Mouse (Mus musculus): ENCODE data around the gene Rad21l. TPM values are rescaled to one million over a fixed set of nuclear protein-coding genes. Genes with fewer than 3 reads are reported as not detected.
A peak's percentile ranks its signal among the peaks of the same experiment; 100 is the strongest.

Gene Rad21l
- not detected in 2 replicates for polyA plus RNA-seq (2015; fragmentation: Nextera tagmentation; extraction: Ambion mirVana)

- Histone ChIP-seq H3K4me1 (replicated peaks; ENCODE audit: control insufficient read depth, insufficient read depth, low read length) (no peaks in the 10 kb centered on the region), H3K4me3 (ENCODE audit: low read length) (no peak within 1 kb of the TSS), H3K27ac (ENCODE audit: low read length) (no peak within 1 kb of the TSS), H3K9ac (ENCODE audit: low read length) (no peak within 1 kb of the TSS), H3K27me3 (ENCODE audit: control insufficient read depth, insufficient read depth, low read depth, low read length) (peaks cover 4% of the 10 kb centered on the region), H3K9me3 (ENCODE audit: control insufficient read depth, low read length) (no peaks in the 10 kb centered on the region), H3K36me3 (ENCODE audit: control insufficient read depth, insufficient read depth, low read length) (no peaks in the 10 kb centered on the region), H3K4me2 (ENCODE audit: low read depth, low read length) (no peak within 1 kb of the TSS)
- no peak for ATAC-seq (ENCODE audit: low read depth)
- 64% methylated on average over 3 of the region's 3 CpGs for WGBS
These were observed at the start of gene Rad21l for GRCm38 (mm10) chr2:151668433-151668832. Gene Rad21l, minus strand, starts transcription at chr2:151668533.

GRCm38 (mm10) chr2:151716318-151717055, 48.2 kb upstream of the Rad21l start:
- no peak overlapping the region for H3K4me3 ChIP-seq (ENCODE audit: low read length)
- no peaks in the 10 kb centered on the region; the same call in 1 of the 2 replicates for H3K4me1 ChIP-seq (replicated peaks; ENCODE audit: control insufficient read depth, insufficient read depth, low read length)
- H3K27me3 ChIP-seq (ENCODE audit: control insufficient read depth, insufficient read depth, low read depth, low read length): no peaks in the 10 kb centered on the region
- peaks cover 14% of the 10 kb centered on the region for H3K36me3 ChIP-seq (ENCODE audit: control insufficient read depth, insufficient read depth, low read length)
- ATAC-seq (ENCODE audit: low read depth): peak; percentile 94
- H3K9me3 ChIP-seq (ENCODE audit: control insufficient read depth, low read length): no peaks in the 10 kb centered on the region
- 49% methylated on average over 2 of the region's 2 CpGs for WGBS
- no peak overlapping the region for H3K9ac ChIP-seq (ENCODE audit: low read length)
- no peak overlapping the region for H3K4me2 ChIP-seq (ENCODE audit: low read depth, low read length)
- no peak overlapping the region for H3K27ac ChIP-seq (ENCODE audit: low read length)

- WGBS: 95% methylated on average over 4 of the region's 4 CpGs
These were observed 47.2 kb upstream of the Rad21l start for GRCm38 (mm10) chr2:151715526-151715925.

GRCm38 (mm10) chr2:151712647-151713046, 44.3 kb upstream of the Rad21l start:
- no peak overlapping the region for H3K4me3 ChIP-seq (ENCODE audit: low read length)
- no peak for ATAC-seq (ENCODE audit: low read depth)
- no peak overlapping the region for H3K9ac ChIP-seq (ENCODE audit: low read length)
- 27% methylated on average over 3 of the region's 3 CpGs for WGBS
- no peak overlapping the region for H3K27ac ChIP-seq (ENCODE audit: low read length)
- H3K27me3 ChIP-seq (ENCODE audit: control insufficient read depth, insufficient read depth, low read depth, low read length): no peaks in the 10 kb centered on the region
- H3K9me3 ChIP-seq (ENCODE audit: control insufficient read depth, low read length): no peaks in the 10 kb centered on the region
- no peak overlapping the region for H3K4me2 ChIP-seq (ENCODE audit: low read depth, low read length)
- peaks cover 2% of the 10 kb centered on the region; the same call in 1 of the 2 replicates for H3K36me3 ChIP-seq (ENCODE audit: control insufficient read depth, insufficient read depth, low read length)
- no peaks in the 10 kb centered on the region; the same call in 1 of the 2 replicates for H3K4me1 ChIP-seq (replicated peaks; ENCODE audit: control insufficient read depth, insufficient read depth, low read length)

More at GRCm38 (mm10) chr2:151715526-151715925, 47.2 kb upstream of the Rad21l start:
- Histone ChIP-seq H3K36me3 (ENCODE audit: control insufficient read depth, insufficient read depth, low read length) (peaks cover 14% of the 10 kb centered on the region), H3K4me2 (ENCODE audit: low read depth, low read length) (no peak overlapping the region), H3K27me3 (ENCODE audit: control insufficient read depth, insufficient read depth, low read depth, low read length) (no peaks in the 10 kb centered on the region), H3K4me3 (ENCODE audit: low read length) (no peak overlapping the region), H3K4me1 (replicated peaks; ENCODE audit: control insufficient read depth, insufficient read depth, low read length) (no peaks in the 10 kb centered on the region; the same call in 1 of the 2 replicates), H3K27ac (ENCODE audit: low read length) (no peak overlapping the region), H3K9ac (ENCODE audit: low read length) (no peak overlapping the region), H3K9me3 (ENCODE audit: control insufficient read depth, low read length) (no peaks in the 10 kb centered on the region)
- no peak for ATAC-seq (ENCODE audit: low read depth)

GRCm38 (mm10) chr2:151702851-151703190, 34.5 kb upstream of the Rad21l start:
- H3K27ac ChIP-seq (ENCODE audit: low read length): no peak overlapping the region
- H3K27me3 ChIP-seq (ENCODE audit: control insufficient read depth, insufficient read depth, low read depth, low read length): peaks cover 26% of the 10 kb centered on the region
- no peaks in the 10 kb centered on the region for H3K36me3 ChIP-seq (ENCODE audit: control insufficient read depth, insufficient read depth, low read length)
- H3K4me1 ChIP-seq (replicated peaks; ENCODE audit: control insufficient read depth, insufficient read depth, low read length): peaks cover 9% of the 10 kb centered on the region
- peak; percentile 32 for ATAC-seq (ENCODE audit: low read depth)
- H3K9me3 ChIP-seq (ENCODE audit: control insufficient read depth, low read length): no peaks in the 10 kb centered on the region
- 4% methylated on average over 17 of the region's 17 CpGs for WGBS
- H3K4me2 ChIP-seq (ENCODE audit: low read depth, low read length): peak overlapping the region; percentile 100
- peak overlapping the region; percentile 59 for H3K4me3 ChIP-seq (ENCODE audit: low read length)
- H3K9ac ChIP-seq (ENCODE audit: low read length): peak overlapping the region; percentile 70

GRCm38 (mm10) chr2:151702146-151702850, 34.0 kb upstream of the Rad21l start:
- no peaks in the 10 kb centered on the region for H3K9me3 ChIP-seq (ENCODE audit: control insufficient read depth, low read length)
- ATAC-seq (ENCODE audit: low read depth): peak; percentile 88
- H3K4me3 ChIP-seq (ENCODE audit: low read length): peak overlapping the region; percentile 59
- peaks cover 9% of the 10 kb centered on the region for H3K4me1 ChIP-seq (replicated peaks; ENCODE audit: control insufficient read depth, insufficient read depth, low read length)
- H3K4me2 ChIP-seq (ENCODE audit: low read depth, low read length): peak overlapping the region; percentile 100
- H3K9ac ChIP-seq (ENCODE audit: low read length): peak overlapping the region; percentile 70
- no peak overlapping the region for H3K27ac ChIP-seq (ENCODE audit: low read length)
- H3K36me3 ChIP-seq (ENCODE audit: control insufficient read depth, insufficient read depth, low read length): no peaks in the 10 kb centered on the region
- under 1% methylated on average over 81 of the region's 97 CpGs for WGBS
- peaks cover 26% of the 10 kb centered on the region for H3K27me3 ChIP-seq (ENCODE audit: control insufficient read depth, insufficient read depth, low read depth, low read length)

- peaks cover 26% of the 10 kb centered on the region for H3K27me3 ChIP-seq (ENCODE audit: control insufficient read depth, insufficient read depth, low read depth, low read length)
These were observed 33.2 kb upstream of the Rad21l start, which contains the start of gene Tmem74b for GRCm38 (mm10) chr2:151701231-151702145. Gene Tmem74b, plus strand, starts transcription at chr2:151702008.

GRCm38 (mm10) chr2:151682976-151683375, 14.6 kb upstream of the Rad21l start:
- 80% methylated on average over 4 of the region's 4 CpGs for WGBS
- no peak overlapping the region for H3K4me3 ChIP-seq (ENCODE audit: low read length)
- H3K4me2 ChIP-seq (ENCODE audit: low read depth, low read length): no peak overlapping the region
- no peak for ATAC-seq (ENCODE audit: low read depth)
- H3K36me3 ChIP-seq (ENCODE audit: control insufficient read depth, insufficient read depth, low read length): no peaks in the 10 kb centered on the region
- H3K27ac ChIP-seq (ENCODE audit: low read length): no peak overlapping the region
- no peak overlapping the region for H3K9ac ChIP-seq (ENCODE audit: low read length)
- H3K4me1 ChIP-seq (replicated peaks; ENCODE audit: control insufficient read depth, insufficient read depth, low read length): no peaks in the 10 kb centered on the region
- no peaks in the 10 kb centered on the region for H3K9me3 ChIP-seq (ENCODE audit: control insufficient read depth, low read length)
- H3K27me3 ChIP-seq (ENCODE audit: control insufficient read depth, insufficient read depth, low read depth, low read length): no peaks in the 10 kb centered on the region

More at GRCm38 (mm10) chr2:151701231-151702145, 33.2 kb upstream of the Rad21l start, which contains the start of gene Tmem74b:
- Histone ChIP-seq H3K27ac (ENCODE audit: low read length) (no peak within 1 kb of the TSS), H3K9me3 (ENCODE audit: control insufficient read depth, low read length) (no peaks in the 10 kb centered on the region), H3K4me1 (replicated peaks; ENCODE audit: control insufficient read depth, insufficient read depth, low read length) (peaks cover 9% of the 10 kb centered on the region), H3K36me3 (ENCODE audit: control insufficient read depth, insufficient read depth, low read length) (no peaks in the 10 kb centered on the region), H3K9ac (ENCODE audit: low read length) (peak within 1 kb of the TSS; percentile 70), H3K4me2 (ENCODE audit: low read depth, low read length) (peak within 1 kb of the TSS; percentile 100), H3K4me3 (ENCODE audit: low read length) (peak within 1 kb of the TSS; percentile 59)
- 5% methylated on average over 23 of the region's 25 CpGs for WGBS
- no peak for ATAC-seq (ENCODE audit: low read depth)

Measured in lung, embryonic 16.5 days (tissue).